Mouse (Mus musculus) natural killer cell, adult 2 months (primary cell): ENCODE results near the gene Tysnd1.
A peak's percentile ranks its signal among the peaks of the same experiment; 100 is the strongest.

Experiments used
- DNase-seq, 2 experiments: peaks; one replicate each; pipeline ENCODE4 v3.0.0; 2022; ENCODE audit warnings: low spot score in 2 of 2

Tysnd1 gene

DNA sequence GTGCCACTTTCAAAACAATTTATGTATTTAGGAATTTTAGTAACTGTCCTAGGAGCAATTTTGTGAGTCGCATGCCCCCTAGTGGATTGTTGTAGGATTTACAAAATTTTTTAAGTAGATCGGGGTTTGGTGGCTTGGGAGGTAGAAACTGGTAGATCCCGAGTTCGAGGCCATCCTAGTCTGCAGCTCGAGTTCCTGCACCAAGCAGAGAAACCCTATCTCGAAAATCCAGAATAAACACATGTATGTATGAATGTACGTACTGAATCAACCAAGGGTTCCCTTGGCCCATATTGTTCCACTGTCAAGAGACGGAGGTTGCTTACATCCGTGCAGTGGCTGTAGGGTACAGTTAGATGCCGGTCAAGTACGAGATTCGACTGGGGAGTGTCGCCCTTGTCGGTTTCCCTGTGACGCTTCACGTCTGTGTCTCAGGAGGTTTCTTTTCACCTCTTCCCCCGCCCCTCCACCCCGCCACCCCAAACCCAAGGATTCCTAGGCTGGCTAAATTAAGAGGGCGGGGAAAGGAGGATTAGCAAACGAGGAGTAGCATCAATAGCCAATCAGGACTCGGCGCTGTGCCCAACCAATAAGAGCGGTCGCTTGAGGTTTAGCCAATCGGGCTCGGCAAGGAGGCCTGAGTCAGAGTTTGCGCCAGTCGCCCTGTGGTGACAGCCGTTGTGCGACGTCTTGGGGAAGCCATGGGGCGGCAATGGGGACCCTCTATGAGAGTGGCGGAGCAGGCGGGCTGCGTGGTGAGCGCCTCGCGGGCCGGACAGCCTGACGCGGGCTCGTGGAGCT is at the start of gene Tysnd1:
TSS of gene Tysnd1 (plus strand) at position 645 of the 801 bp plus-strand sequence.
- DNase-seq: peak; percentile 85 to 90

GRCm38 (mm10) chr10:61646557-61646956 is 48.8 kb upstream of the Tysnd1 start:
- no peak for DNase-seq

DNA sequence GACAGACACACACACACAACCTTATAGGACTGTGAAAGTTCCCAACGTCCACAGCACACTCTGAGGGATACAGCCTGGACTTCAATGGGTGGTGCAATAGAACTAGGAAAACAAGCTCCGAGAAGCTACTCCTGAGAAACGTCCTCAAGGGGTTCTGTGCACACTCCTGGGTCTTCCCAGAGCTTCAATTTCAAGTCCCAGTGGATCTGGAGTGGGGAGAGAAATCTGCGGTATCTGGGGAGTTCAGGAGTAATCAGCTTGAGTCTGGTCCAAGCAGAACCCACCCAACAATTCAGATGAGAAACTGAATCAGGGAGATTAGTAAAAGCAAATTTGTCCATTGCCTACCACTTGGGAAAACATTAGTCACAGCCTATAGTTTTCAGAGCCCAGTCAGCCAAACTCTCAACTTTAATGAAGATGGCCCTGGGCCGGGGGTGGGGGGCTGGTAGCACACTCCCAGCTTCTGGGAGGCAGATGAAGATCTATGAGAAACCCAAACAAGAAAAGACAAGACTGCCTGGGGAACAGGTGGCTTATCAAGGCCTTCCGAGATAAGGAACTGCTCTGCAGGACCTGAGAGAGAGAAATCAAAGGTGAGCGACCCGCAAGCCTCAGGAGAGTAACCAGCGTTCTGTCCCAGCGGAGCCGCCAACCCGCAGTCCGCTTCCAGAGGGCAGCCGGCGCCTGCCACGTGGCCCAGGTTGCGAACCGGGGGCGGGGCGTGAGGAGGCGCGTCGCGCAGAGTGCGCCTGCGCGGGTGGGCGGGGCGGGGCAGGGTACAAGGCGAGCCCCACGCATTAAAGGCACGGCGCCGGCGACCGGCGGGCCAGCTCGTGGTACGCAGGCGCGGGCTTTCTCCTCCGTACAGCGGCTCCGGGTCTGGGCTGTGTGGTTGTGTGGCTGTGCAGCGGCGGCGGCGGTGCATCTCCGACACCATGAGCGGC is 47.3 kb upstream of the Tysnd1 start, which contains the start of gene Ppa1:
TSS of gene Ppa1 (plus strand) at position 763 of the 947 bp plus-strand sequence.
- DNase-seq: peak; percentile 60 to 68

GRCm38 (mm10) chr10:61648737-61649645 is 46.3 kb upstream of the Tysnd1 start:
- peak in 1 of 2 experiments; percentile 1 for DNase-seq

GRCm38 (mm10) chr10:61654105-61654504 is 41.2 kb upstream of the Tysnd1 start:
- DNase-seq: no peak

- no peak for DNase-seq
These were observed 40.6 kb upstream of the Tysnd1 start for GRCm38 (mm10) chr10:61654691-61655090.

DNA sequence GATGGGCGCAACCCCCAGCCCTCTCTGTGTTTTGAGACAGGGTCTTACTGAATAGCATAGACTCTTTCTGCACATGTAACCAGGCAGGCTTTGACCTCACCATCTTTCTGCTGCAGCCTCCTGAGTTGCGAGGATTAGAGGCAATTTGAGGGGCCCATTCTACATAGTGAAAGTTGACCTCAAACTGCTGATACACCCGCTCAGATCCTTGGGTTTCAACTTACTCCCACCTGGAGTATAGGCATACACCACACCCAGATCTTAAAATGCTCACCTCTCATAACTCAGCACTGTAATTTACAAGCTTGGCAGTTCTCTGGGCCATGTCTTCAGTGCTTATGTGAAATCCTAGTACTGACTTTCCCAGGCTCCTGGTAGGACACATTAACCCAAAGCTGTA is 40.1 kb upstream of the Tysnd1 start:
- no peak for DNase-seq

GRCm38 (mm10) chr10:61656928-61657882 is 38.1 kb upstream of the Tysnd1 start:
- no peak for DNase-seq

- peak; percentile 43 to 47 for DNase-seq
These were observed 37.3 kb upstream of the Tysnd1 start for GRCm38 (mm10) chr10:61657985-61658384.

DNA sequence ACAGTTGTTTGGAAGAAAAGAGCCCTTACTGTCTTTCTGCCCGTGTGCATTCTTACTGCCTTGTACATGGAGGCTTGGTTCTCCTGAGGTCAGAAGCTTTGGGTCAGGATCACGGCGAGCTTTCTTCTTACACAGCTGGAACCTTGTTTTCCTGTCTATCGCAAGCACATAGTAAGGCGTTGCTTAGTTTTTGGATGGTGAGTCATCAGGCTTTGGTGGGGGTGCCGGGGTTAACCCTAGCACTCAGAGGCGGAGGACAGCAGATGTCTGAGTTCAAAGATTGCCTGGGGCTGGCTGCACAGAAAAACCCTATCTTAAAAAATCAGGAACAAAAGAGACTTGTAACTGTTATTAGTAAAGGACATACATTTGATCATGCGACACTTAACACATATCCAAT is 33.4 kb upstream of the Tysnd1 start:
- no peak for DNase-seq

- no peak for DNase-seq
These were observed 32.8 kb upstream of the Tysnd1 start for GRCm38 (mm10) chr10:61662391-61662988.

DNA sequence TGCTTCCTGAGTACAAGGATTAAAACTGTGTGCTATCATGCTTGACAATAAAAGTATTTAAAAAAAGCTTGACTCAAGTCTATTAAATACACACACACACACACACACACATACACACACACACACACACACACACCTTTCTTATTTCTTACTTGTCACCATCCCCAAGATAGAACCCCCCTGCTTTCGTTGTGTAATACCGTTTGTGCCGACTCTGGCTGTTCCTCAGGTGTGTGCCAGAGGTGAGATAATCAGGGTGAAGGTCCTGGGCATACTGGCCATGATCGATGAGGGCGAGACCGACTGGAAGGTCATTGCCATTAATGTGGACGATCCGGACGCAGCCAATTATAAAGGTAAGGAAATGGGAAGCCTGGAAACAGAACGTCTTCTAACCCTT is 30.2 kb upstream of the Tysnd1 start:
- DNase-seq: no peak

DNA sequence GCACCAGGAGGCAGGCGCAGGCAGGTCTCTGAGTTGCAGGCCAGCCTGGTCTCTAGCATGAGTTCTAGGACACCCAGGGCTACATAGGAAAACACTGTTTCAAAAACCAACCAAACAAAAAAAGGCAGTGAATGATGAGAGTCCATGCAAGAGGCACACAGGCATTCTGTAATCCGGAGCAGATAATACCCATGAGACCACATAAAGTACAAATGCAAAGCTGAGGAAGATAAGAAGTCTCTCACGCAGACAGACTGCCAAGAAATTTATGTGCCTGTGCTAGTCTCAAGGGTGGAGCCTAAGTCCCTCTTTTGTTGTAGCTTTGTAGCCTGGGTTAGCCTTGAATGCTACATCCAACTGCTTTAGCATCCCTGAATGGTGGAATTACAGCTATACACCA is 29.7 kb upstream of the Tysnd1 start:
- DNase-seq: no peak

DNA sequence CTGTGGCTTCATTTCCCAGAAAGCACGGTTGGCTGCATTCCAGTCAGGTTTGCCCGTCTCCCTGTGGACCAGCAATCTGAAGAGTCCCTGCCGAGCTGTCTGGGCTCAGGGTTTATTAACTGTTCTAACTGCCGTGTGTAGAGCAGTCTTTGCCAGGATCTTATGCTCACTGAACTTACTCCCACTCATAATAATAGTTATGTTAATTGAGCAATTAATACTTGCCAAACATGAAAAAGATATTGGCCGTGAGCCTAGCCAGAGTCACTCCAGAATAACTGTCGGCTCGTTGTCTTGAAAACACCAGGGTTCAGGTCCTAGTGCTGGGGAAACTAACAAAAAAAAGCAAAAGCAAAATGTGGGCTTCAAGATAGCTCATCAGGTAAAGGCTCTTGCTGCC is 26.0 kb upstream of the Tysnd1 start:
- DNase-seq: no peak

DNA sequence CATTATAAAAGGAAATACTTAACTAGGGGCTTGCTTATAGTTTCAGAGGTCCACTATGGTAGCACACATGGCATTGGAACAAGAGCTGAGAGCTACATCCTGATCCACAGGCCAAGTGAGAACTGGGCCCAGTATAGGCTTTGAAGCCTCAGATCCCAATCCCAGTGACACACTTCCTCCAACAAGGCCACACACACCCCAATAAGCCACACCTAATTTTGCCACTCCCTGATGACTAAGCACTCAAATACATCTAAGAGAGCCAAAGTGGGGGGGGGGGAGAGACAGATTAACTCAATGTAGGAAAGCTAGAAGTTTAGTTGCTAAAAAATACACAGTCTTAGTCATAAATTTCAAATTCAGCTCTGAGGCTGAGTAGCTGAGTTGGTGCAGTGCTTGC is 25.4 kb upstream of the Tysnd1 start:
- no peak for DNase-seq

- no peak for DNase-seq
These were observed 24.6 kb upstream of the Tysnd1 start for GRCm38 (mm10) chr10:61670758-61671157.

GRCm38 (mm10) chr10:61675935-61676334 is 19.4 kb upstream of the Tysnd1 start:
- no peak for DNase-seq

DNA sequence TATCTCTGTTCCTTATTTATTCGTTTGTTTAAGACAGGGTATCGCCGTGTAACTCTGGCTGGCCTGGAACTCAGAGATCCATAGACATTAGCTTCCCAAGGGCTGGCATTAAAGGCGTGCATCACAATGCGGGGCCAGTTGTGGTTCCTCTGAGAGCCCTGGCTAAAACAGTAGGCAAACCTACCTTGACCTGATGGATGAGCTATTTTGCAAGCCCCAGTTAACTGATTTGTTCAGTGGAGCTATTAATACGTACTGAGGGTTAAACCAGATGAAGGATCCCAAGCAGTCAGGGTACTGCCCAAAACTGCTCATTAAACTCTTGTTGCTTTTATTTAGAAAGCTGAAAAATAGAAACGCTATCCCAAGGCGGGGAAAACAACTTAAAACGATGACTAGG is 15.8 kb upstream of the Tysnd1 start:
- DNase-seq: no peak

GRCm38 (mm10) chr10:61680015-61680913 is 15.1 kb upstream of the Tysnd1 start, which contains the start of gene Sar1a:
Gene Sar1a, plus strand, starts transcription at chr10:61680299.
- peak; percentile 98 to 99 for DNase-seq
